Mouse (Mus musculus): ENCODE results near the gene Rabgef1. TPM values are rescaled to one million over a fixed set of nuclear protein-coding genes. Genes with fewer than 3 reads are reported as not detected.
A peak's percentile ranks its signal among the peaks of the same experiment; 100 is the strongest.

The Rabgef1 gene
- 27.1 and 27.7 TPM in 2 replicates for polyA plus RNA-seq (2015; fragmentation: Nextera tagmentation; extraction: Ambion mirVana)

DNA sequence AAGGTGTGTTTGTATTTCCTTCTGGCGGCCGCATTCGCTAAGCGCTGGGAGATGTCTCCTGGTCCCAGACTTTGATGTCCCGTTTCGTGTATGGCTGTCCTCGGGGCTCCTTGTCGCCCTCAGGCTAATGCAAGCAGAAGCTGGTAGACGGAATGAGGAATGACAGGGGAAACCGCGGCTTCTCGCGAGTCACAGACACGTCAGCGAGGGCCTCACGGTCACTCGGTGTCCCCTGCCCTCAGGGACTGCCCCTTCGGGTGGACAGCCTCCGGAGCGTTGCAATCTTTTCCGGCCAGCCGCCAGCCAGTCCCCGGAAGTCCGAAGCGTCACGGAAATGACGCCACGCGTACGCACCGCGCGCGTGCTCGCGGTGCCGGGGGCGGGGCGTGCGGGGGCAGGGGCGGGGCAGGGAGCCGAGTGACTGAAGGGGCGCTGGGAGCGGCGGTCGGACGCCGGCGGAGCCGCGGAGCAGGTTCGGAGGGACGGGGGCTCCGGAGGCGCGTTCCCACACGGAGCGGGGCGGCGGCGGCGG lies at the start of gene Rabgef1:
Rabgef1 (plus strand) TSS at position 376 of the 532 bp plus-strand sequence.
- Histone ChIP-seq H3K9ac (peak within 1 kb of the TSS; percentile 89), H3K4me3 (peak within 1 kb of the TSS; percentile 91), H3K4me1 (peaks cover 18% of the 10 kb centered on the region), H3K4me2 (peak within 1 kb of the TSS; percentile 65), H3K36me3 (no peaks in the 10 kb centered on the region), H3K9me3 (no peaks in the 10 kb centered on the region), H3K27me3 (no peaks in the 10 kb centered on the region), H3K27ac (peak within 1 kb of the TSS; percentile 94)
- 0% methylated on average over 35 of the region's 62 CpGs for WGBS
- ATAC-seq (ENCODE audit: borderline replicate concordance, extremely low read depth, low FRiP score, low TSS enrichment), result peak; percentile 93

DNA sequence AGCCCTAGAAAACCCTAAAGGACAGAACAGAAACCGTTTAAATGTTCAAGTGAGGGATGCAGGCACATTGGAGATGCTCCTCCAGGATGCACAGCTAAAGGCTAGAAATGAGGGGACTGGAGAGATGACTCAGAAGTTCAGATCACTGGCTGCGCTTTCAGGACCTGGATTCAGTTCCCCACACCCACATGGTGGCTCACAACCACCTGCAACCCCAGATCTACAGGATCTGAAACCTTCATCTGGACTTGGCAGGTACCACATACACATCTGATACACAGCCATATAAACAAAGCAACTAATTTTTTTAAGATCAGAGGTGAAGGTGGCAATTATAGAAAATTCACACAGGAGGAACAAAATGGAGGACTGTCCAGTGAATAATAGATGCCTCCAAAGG lies 49.2 kb upstream of the Rabgef1 start:
- H3K4me3 ChIP-seq, result no peak overlapping the region
- H3K36me3 ChIP-seq, result peaks cover 4% of the 10 kb centered on the region; the same call in 1 of the 2 replicates
- no peaks in the 10 kb centered on the region for H3K27me3 ChIP-seq
- no peak overlapping the region for H3K27ac ChIP-seq
- ATAC-seq (ENCODE audit: borderline replicate concordance, extremely low read depth, low FRiP score, low TSS enrichment), result no peak
- 98% methylated on average over 2 of the region's 2 CpGs for WGBS
- H3K9me3 ChIP-seq, result no peaks in the 10 kb centered on the region
- no peak overlapping the region for H3K9ac ChIP-seq
- no peak overlapping the region for H3K4me2 ChIP-seq
- 0 out of 2 replicates have a peak, but pooled peaks cover 4% of the 10 kb centered on the region for H3K4me1 ChIP-seq

DNA sequence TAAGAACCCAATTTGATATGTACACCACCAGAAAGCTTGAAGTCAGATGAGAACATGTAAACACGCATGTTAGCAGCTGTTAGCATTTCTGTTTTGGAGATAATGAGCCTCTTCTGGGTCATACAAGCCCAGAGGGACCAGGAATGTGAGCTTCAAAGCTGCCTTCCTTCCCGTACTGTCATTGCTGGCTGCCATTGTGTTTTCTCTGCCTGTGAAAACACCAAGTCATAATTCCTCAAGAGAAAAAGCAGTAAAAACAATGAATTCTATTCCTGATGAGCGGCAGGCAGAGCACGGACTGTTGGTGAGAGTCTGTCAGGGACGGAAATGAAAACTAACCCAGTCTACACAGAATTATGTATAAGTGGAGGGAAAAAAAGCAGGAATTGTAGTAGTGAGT lies 47.3 kb upstream of the Rabgef1 start:
- H3K9ac ChIP-seq, result no peak overlapping the region
- no peak overlapping the region for H3K27ac ChIP-seq
- H3K9me3 ChIP-seq, result no peaks in the 10 kb centered on the region
- no peaks in the 10 kb centered on the region for H3K27me3 ChIP-seq
- H3K36me3 ChIP-seq, result peaks cover 4% of the 10 kb centered on the region; the same call in 1 of the 2 replicates
- 88% methylated on average over 5 of the region's 5 CpGs for WGBS
- H3K4me2 ChIP-seq, result no peak overlapping the region
- H3K4me3 ChIP-seq, result no peak overlapping the region
- ATAC-seq (ENCODE audit: borderline replicate concordance, extremely low read depth, low FRiP score, low TSS enrichment), result no peak
- H3K4me1 ChIP-seq, result no peaks in the 10 kb centered on the region

DNA sequence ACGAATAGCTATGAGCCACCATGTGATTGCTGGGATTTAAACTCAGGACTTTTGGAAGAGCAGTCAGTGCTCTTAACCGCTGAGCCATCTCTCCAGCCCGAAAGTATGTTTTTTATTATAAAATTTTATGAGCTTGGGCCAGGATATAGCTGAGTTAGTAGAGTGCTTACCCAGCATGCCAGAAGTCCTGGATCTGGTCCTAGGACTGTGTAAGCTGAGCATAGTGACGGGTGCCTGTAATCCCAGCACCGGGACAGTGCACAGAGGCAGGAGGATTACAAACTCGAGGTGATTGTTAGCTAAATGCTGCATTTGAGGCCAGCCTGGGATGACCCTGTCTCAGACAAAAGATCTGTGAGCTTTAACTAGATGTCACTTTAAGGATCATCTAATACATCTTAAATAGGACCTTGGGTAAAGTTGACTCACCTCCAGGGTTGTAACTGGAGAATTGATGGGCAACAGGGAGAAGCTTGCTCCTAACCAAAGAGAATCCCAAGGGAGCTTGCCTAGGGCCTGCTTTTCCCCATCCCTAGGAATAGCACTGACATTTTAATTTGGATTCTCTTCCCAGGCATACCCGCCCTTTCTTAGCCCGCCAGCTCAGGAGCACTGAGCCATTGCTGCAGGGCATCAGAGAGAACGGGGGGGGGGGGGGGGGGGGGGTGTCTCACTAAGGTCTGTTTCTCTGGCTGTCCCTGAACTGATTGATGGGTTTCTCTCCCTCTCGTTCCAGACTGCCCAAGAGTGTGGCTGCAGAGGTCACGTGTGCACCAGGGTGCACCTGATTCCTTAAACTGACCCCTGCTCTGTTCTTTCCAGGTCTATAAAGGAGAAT lies 42.7 kb upstream of the Rabgef1 start:
- Histone ChIP-seq H3K4me1 (no peaks in the 10 kb centered on the region), H3K9ac (no peak overlapping the region), H3K27ac (no peak overlapping the region), H3K27me3 (no peaks in the 10 kb centered on the region), H3K4me2 (no peak overlapping the region), H3K9me3 (no peaks in the 10 kb centered on the region), H3K4me3 (no peak overlapping the region), H3K36me3 (peaks cover 4% of the 10 kb centered on the region; the same call in 1 of the 2 replicates)
- WGBS, result 73% methylated on average over 10 of the region's 11 CpGs
- ATAC-seq (ENCODE audit: borderline replicate concordance, extremely low read depth, low FRiP score, low TSS enrichment), result no peak

GRCm38 (mm10) chr5:130129524-130129793 lies 42.1 kb upstream of the Rabgef1 start:
- ATAC-seq (ENCODE audit: borderline replicate concordance, extremely low read depth, low FRiP score, low TSS enrichment), result no peak
- WGBS, result 74% methylated on average over 5 of the region's 5 CpGs
- Histone ChIP-seq H3K36me3 (peaks cover 4% of the 10 kb centered on the region; the same call in 1 of the 2 replicates), H3K4me2 (no peak overlapping the region), H3K27me3 (no peaks in the 10 kb centered on the region), H3K9ac (no peak overlapping the region), H3K4me3 (no peak overlapping the region), H3K27ac (no peak overlapping the region), H3K4me1 (no peaks in the 10 kb centered on the region), H3K9me3 (no peaks in the 10 kb centered on the region)

DNA sequence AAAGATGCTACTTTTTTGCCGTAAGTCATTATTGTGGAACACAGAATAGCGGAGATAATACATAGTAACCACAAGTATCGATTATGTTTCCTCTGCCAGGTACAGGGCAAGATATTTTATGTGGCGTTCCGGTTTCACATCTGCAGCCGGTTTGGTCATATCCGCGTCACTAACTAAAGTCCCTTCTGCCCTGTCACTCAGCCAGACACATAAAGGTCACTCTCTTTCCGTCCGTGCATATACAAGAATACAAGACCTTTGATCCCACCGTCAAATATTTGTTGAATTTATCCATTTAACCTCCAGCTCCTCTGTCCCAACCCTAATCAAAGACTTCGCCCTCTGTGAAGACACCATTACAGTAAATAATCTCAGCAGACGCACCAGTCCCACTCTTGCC lies 35.0 kb upstream of the Rabgef1 start:
- H3K9me3 ChIP-seq, result no peaks in the 10 kb centered on the region
- 86% methylated on average over 13 of the region's 13 CpGs for WGBS
- H3K4me3 ChIP-seq, result no peak overlapping the region
- H3K9ac ChIP-seq, result no peak overlapping the region
- H3K36me3 ChIP-seq, result no peaks in the 10 kb centered on the region
- no peaks in the 10 kb centered on the region for H3K4me1 ChIP-seq
- no peak overlapping the region for H3K27ac ChIP-seq
- H3K27me3 ChIP-seq, result no peaks in the 10 kb centered on the region
- ATAC-seq (ENCODE audit: borderline replicate concordance, extremely low read depth, low FRiP score, low TSS enrichment), result no peak
- no peak overlapping the region for H3K4me2 ChIP-seq

GRCm38 (mm10) chr5:130139393-130139792 lies 32.2 kb upstream of the Rabgef1 start:
- 24% methylated on average over 8 of the region's 8 CpGs for WGBS
- no peak overlapping the region for H3K4me2 ChIP-seq
- H3K4me1 ChIP-seq, result peaks cover 8% of the 10 kb centered on the region
- no peak overlapping the region for H3K9ac ChIP-seq
- H3K27ac ChIP-seq, result no peak overlapping the region
- H3K36me3 ChIP-seq, result no peaks in the 10 kb centered on the region
- no peak overlapping the region for H3K4me3 ChIP-seq
- ATAC-seq (ENCODE audit: borderline replicate concordance, extremely low read depth, low FRiP score, low TSS enrichment), result no peak
- no peaks in the 10 kb centered on the region for H3K9me3 ChIP-seq
- H3K27me3 ChIP-seq, result no peaks in the 10 kb centered on the region

- 82% methylated on average over 5 of the region's 5 CpGs for WGBS
- no peaks in the 10 kb centered on the region for H3K9me3 ChIP-seq
- no peak for ATAC-seq (ENCODE audit: borderline replicate concordance, extremely low read depth, low FRiP score, low TSS enrichment)
- no peak overlapping the region for H3K4me3 ChIP-seq
- H3K36me3 ChIP-seq, result no peaks in the 10 kb centered on the region
- H3K9ac ChIP-seq, result no peak overlapping the region
- no peaks in the 10 kb centered on the region for H3K27me3 ChIP-seq
- no peak overlapping the region for H3K27ac ChIP-seq
- H3K4me2 ChIP-seq, result no peak overlapping the region
- H3K4me1 ChIP-seq, result peaks cover 15% of the 10 kb centered on the region
Observed at GRCm38 (mm10) chr5:130141138-130141537, 30.5 kb upstream of the Rabgef1 start.

DNA sequence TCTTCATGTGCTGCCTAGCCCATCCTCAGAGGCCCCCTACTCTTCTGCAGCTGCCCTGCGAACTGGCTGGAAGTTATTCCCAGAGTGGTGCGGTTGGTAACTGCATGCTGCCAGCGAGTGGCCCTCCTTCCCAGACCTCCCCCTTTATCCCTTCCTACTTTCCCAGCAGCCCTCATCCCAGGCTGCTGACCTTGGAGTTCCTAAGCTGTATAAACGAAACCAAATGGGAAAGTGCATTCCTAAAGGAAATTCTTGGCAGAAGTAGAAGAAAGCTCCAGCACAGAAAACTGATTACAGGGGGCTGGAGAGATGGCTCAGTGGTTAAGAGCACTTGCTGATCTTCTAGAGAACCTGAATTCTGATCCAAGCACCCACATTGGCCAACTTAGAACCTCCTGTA lies 29.6 kb upstream of the Rabgef1 start:
- Histone ChIP-seq H3K27ac (no peak overlapping the region; the same call in 1 of the 2 replicates), H3K4me1 (peaks cover 15% of the 10 kb centered on the region)

GRCm38 (mm10) chr5:130143101-130143500 lies 28.5 kb upstream of the Rabgef1 start:
- Histone ChIP-seq H3K27ac (no peak overlapping the region), H3K36me3 (no peaks in the 10 kb centered on the region), H3K4me2 (no peak overlapping the region), H3K9me3 (no peaks in the 10 kb centered on the region), H3K4me3 (no peak overlapping the region), H3K27me3 (no peaks in the 10 kb centered on the region), H3K4me1 (peaks cover 15% of the 10 kb centered on the region), H3K9ac (no peak overlapping the region)
- no peak for ATAC-seq (ENCODE audit: borderline replicate concordance, extremely low read depth, low FRiP score, low TSS enrichment)
- 89% methylated on average over 7 of the region's 7 CpGs for WGBS

More for the DNA sequence above, 29.6 kb upstream of the Rabgef1 start:
- Histone ChIP-seq H3K4me2 (no peak overlapping the region), H3K4me3 (no peak overlapping the region), H3K9me3 (no peaks in the 10 kb centered on the region), H3K36me3 (no peaks in the 10 kb centered on the region), H3K27me3 (no peaks in the 10 kb centered on the region), H3K9ac (no peak overlapping the region)
- no peak for ATAC-seq (ENCODE audit: borderline replicate concordance, extremely low read depth, low FRiP score, low TSS enrichment)
- 38% methylated on average over 4 of the region's 4 CpGs for WGBS

DNA sequence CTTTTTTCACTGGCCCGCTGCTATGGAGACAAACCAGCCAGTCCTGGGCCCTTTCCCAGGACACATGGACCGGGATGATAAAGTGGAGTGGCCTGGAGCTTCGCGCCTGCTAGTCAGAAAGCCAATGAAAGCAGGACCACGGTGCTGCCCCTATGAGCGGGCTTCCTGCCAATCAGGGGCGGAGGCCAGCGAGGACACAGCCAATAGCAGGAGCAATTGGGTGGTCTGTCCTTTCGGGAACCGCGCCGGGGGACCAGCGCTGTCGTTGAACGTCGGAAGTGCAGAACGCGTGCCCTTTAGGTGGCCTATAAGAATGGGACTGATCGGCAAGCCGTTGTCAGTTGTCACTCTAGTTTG lies 27.6 kb upstream of the Rabgef1 start:
- peak overlapping the region; percentile 28; the same call in 1 of the 2 replicates for H3K9ac ChIP-seq
- no peaks in the 10 kb centered on the region for H3K9me3 ChIP-seq
- peak; percentile 58 for ATAC-seq (ENCODE audit: borderline replicate concordance, extremely low read depth, low FRiP score, low TSS enrichment)
- 3% methylated on average over 20 of the region's 20 CpGs for WGBS
- H3K36me3 ChIP-seq, result no peaks in the 10 kb centered on the region
- H3K27me3 ChIP-seq, result no peaks in the 10 kb centered on the region
- H3K4me2 ChIP-seq, result peak overlapping the region; percentile 96
- H3K27ac ChIP-seq, result peak overlapping the region; percentile 70
- peak overlapping the region; percentile 59 for H3K4me3 ChIP-seq
- peaks cover 15% of the 10 kb centered on the region for H3K4me1 ChIP-seq

Data from lung, embryonic 15.5 days (tissue).